Mouse (Mus musculus): ENCODE results near the gene Dguok. TPM values are rescaled to one million over a fixed set of nuclear protein-coding genes. Genes with fewer than 3 reads are reported as not detected.

Dguok gene
- polyA plus RNA-seq, 1 experiment: 97.3 TPM

- 40% methylated on average over 22 of the region's 22 CpGs for WGBS
- TF ChIP-seq POLR2A (IDR thresholded peaks at IDR 0.05; ENCODE audit: borderline replicate concordance, insufficient read depth, low read length) (no peak), CTCF (IDR thresholded peaks at IDR 0.05; ENCODE audit: borderline replicate concordance, insufficient read depth, low read depth, low read length) (no peak)
- H3K4me1 ChIP-seq (ENCODE audit: control insufficient read depth, insufficient read depth, low read length): peaks cover 33% of the 10 kb centered on the region
- no peak overlapping the region for H3K4me3 ChIP-seq (replicated peaks; ENCODE audit: insufficient read depth, low read depth, low read length)
- no peaks in the 10 kb centered on the region for H3K27me3 ChIP-seq (ENCODE audit: control insufficient read depth, insufficient read depth, low read length)
- H3K27ac ChIP-seq (ENCODE audit: insufficient read depth, low read length): peak overlapping the region; percentile 57
- DNase-seq: peak; percentile 36 to 37
Measured at GRCm38 (mm10) chr6:83496753-83497710, 9.7 kb downstream of the Dguok start.

DNA sequence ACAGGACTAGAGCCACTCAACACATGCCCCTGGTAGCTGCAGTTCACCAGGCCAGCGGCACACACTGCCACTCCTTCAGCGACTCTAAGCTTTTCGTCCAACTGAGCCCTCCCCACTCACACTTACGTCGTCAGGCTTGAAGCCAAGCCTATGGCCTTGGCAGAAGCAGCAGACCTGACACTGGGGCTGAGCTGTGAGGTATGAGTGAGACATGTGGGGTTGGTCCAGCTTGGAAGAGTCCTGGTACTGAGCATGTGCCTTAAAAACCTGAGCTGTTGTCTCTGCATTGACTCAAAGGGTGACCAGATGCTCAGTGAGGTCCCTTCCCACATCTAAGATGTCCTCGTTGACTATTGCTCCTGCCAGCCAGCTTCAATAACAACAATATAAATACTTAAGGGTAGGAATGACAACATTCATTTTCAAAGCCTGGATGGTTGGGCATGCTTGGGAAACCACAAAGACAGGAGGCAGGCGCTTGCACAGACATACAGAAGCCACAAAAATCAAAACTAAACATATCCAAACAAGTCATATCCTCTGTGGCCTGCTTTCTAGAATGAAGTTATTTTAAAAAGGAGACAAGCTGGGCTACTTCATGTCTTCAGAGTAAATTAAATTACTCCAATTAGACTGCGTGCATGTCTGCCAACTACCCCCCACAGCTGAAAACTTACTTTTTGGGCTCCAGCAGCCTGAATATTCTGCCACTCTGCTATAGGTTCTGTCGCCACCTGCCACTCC lies 10.6 kb downstream of the Dguok start:
- Histone ChIP-seq H3K27me3 (ENCODE audit: control insufficient read depth, insufficient read depth, low read length) (no peaks in the 10 kb centered on the region), H3K4me3 (replicated peaks; ENCODE audit: insufficient read depth, low read depth, low read length) (no peak overlapping the region), H3K4me1 (ENCODE audit: control insufficient read depth, insufficient read depth, low read length) (peaks cover 29% of the 10 kb centered on the region), H3K27ac (ENCODE audit: insufficient read depth, low read length) (no peak overlapping the region)
- WGBS: 28% methylated on average over 9 of the region's 9 CpGs
- DNase-seq: peak; percentile 68 to 80
- TF ChIP-seq CTCF (IDR thresholded peaks at IDR 0.05; ENCODE audit: borderline replicate concordance, insufficient read depth, low read depth, low read length) (no peak), POLR2A (IDR thresholded peaks at IDR 0.05; ENCODE audit: borderline replicate concordance, insufficient read depth, low read length) (no peak)

- no peak overlapping the region for H3K27ac ChIP-seq (ENCODE audit: insufficient read depth, low read length)
- no peaks in the 10 kb centered on the region for H3K27me3 ChIP-seq (ENCODE audit: control insufficient read depth, insufficient read depth, low read length)
- WGBS: 87% methylated on average over 4 of the region's 4 CpGs
- H3K4me3 ChIP-seq (replicated peaks; ENCODE audit: insufficient read depth, low read depth, low read length): no peak overlapping the region
- no peak for DNase-seq
- H3K4me1 ChIP-seq (ENCODE audit: control insufficient read depth, insufficient read depth, low read length): peaks cover 2% of the 10 kb centered on the region
- TF ChIP-seq POLR2A (IDR thresholded peaks at IDR 0.05; ENCODE audit: borderline replicate concordance, insufficient read depth, low read length) (no peak), CTCF (IDR thresholded peaks at IDR 0.05; ENCODE audit: borderline replicate concordance, insufficient read depth, low read depth, low read length) (no peak)
Measured at GRCm38 (mm10) chr6:83490622-83491021, 16.1 kb downstream of the Dguok start.

DNA sequence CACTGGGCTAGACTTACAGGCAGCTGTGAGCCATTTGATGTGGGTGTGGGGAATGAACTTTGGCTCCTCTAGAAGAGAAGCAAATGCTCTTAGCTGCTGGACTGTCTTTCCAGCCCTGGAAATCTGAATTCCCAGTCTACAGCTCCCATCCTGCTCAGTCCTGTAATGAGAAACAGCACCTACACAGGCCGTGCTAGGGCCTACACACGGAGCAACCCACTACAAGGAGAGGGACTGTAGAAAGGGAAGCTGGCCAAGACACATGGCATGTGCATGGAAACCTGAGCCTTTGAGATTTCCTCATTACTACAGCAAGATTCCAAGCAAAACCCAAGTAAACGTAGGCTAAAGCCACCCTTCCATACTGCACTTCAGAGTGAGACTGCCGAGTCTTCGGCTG lies 18.6 kb downstream of the Dguok start:
- Histone ChIP-seq H3K27me3 (ENCODE audit: control insufficient read depth, insufficient read depth, low read length) (no peaks in the 10 kb centered on the region), H3K27ac (ENCODE audit: insufficient read depth, low read length) (no peak overlapping the region), H3K4me1 (ENCODE audit: control insufficient read depth, insufficient read depth, low read length) (no peaks in the 10 kb centered on the region; the same call in 1 of the 2 replicates), H3K4me3 (replicated peaks; ENCODE audit: insufficient read depth, low read depth, low read length) (no peak overlapping the region)
- no peak for DNase-seq
- TF ChIP-seq POLR2A (IDR thresholded peaks at IDR 0.05; ENCODE audit: borderline replicate concordance, insufficient read depth, low read length) (no peak), CTCF (IDR thresholded peaks at IDR 0.05; ENCODE audit: borderline replicate concordance, insufficient read depth, low read depth, low read length) (no peak)
- 90% methylated on average over 5 of the region's 5 CpGs for WGBS

GRCm38 (mm10) chr6:83487298-83487697 lies 19.5 kb downstream of the Dguok start:
- TF ChIP-seq POLR2A (IDR thresholded peaks at IDR 0.05; ENCODE audit: borderline replicate concordance, insufficient read depth, low read length): no peak
- no peak for TF ChIP-seq CTCF (IDR thresholded peaks at IDR 0.05; ENCODE audit: borderline replicate concordance, insufficient read depth, low read depth, low read length)
- Histone ChIP-seq H3K27ac (ENCODE audit: insufficient read depth, low read length) (no peak overlapping the region), H3K4me3 (replicated peaks; ENCODE audit: insufficient read depth, low read depth, low read length) (no peak overlapping the region), H3K27me3 (ENCODE audit: control insufficient read depth, insufficient read depth, low read length) (no peaks in the 10 kb centered on the region), H3K4me1 (ENCODE audit: control insufficient read depth, insufficient read depth, low read length) (no peaks in the 10 kb centered on the region; the same call in 1 of the 2 replicates)
- WGBS: 53% methylated on average over 4 of the region's 4 CpGs
- DNase-seq: no peak

GRCm38 (mm10) chr6:83485854-83486253 lies 20.9 kb downstream of the Dguok start:
- no peak for DNase-seq
- no peaks in the 10 kb centered on the region for H3K27me3 ChIP-seq (ENCODE audit: control insufficient read depth, insufficient read depth, low read length)
- TF ChIP-seq CTCF (IDR thresholded peaks at IDR 0.05; ENCODE audit: borderline replicate concordance, insufficient read depth, low read depth, low read length): no peak
- TF ChIP-seq POLR2A (IDR thresholded peaks at IDR 0.05; ENCODE audit: borderline replicate concordance, insufficient read depth, low read length): no peak
- H3K4me1 ChIP-seq (ENCODE audit: control insufficient read depth, insufficient read depth, low read length): no peaks in the 10 kb centered on the region; the same call in 1 of the 2 replicates
- no peak overlapping the region for H3K27ac ChIP-seq (ENCODE audit: insufficient read depth, low read length)
- WGBS: 23% methylated on average over 4 of the region's 4 CpGs
- H3K4me3 ChIP-seq (replicated peaks; ENCODE audit: insufficient read depth, low read depth, low read length): no peak overlapping the region

- 95% methylated on average over 7 of the region's 7 CpGs for WGBS
- H3K27me3 ChIP-seq (ENCODE audit: control insufficient read depth, insufficient read depth, low read length): no peaks in the 10 kb centered on the region
- H3K4me1 ChIP-seq (ENCODE audit: control insufficient read depth, insufficient read depth, low read length): no peaks in the 10 kb centered on the region; the same call in 1 of the 2 replicates
- H3K27ac ChIP-seq (ENCODE audit: insufficient read depth, low read length): no peak overlapping the region
- no peak for TF ChIP-seq POLR2A (IDR thresholded peaks at IDR 0.05; ENCODE audit: borderline replicate concordance, insufficient read depth, low read length)
- TF ChIP-seq CTCF (IDR thresholded peaks at IDR 0.05; ENCODE audit: borderline replicate concordance, insufficient read depth, low read depth, low read length): no peak
- DNase-seq: no peak
- no peak overlapping the region for H3K4me3 ChIP-seq (replicated peaks; ENCODE audit: insufficient read depth, low read depth, low read length)
Measured at GRCm38 (mm10) chr6:83483776-83484175, 23.0 kb downstream of the Dguok start.
